Mouse (Mus musculus): ENCODE data around the gene Spo11.

Gene Spo11

GRCm38 (mm10) chr2:172977409-172978130 is at the start of gene Spo11:
TSS of gene Spo11 (plus strand) at chr2:172977700.
- no peak for DNase-seq

- DNase-seq = no peak
Observed at GRCm38 (mm10) chr2:172929905-172930436, 47.5 kb upstream of the Spo11 start.

- DNase-seq = no peak
Observed at GRCm38 (mm10) chr2:172931137-172931898, 46.2 kb upstream of the Spo11 start.

GRCm38 (mm10) chr2:172933631-172934419 is 43.7 kb upstream of the Spo11 start:
- DNase-seq = no peak

GRCm38 (mm10) chr2:172934420-172934788 is 43.1 kb upstream of the Spo11 start:
- DNase-seq = no peak

GRCm38 (mm10) chr2:172934891-172935740 is 42.4 kb upstream of the Spo11 start:
- no peak for DNase-seq

- DNase-seq = no peak
Observed at GRCm38 (mm10) chr2:172935776-172936562, 41.5 kb upstream of the Spo11 start.

- no peak for DNase-seq
Observed at GRCm38 (mm10) chr2:172936844-172937243, 40.7 kb upstream of the Spo11 start.

GRCm38 (mm10) chr2:172937326-172938190 is 39.9 kb upstream of the Spo11 start:
- DNase-seq = no peak

GRCm38 (mm10) chr2:172938761-172939638 is 38.5 kb upstream of the Spo11 start:
- no peak for DNase-seq

GRCm38 (mm10) chr2:172939639-172940002 is 37.9 kb upstream of the Spo11 start:
- DNase-seq = no peak

GRCm38 (mm10) chr2:172940003-172940798 is 37.3 kb upstream of the Spo11 start, which contains the start of gene Bmp7:
TSS of gene Bmp7 (minus strand) at chr2:172940321.
- DNase-seq = no peak

- no peak for DNase-seq
Observed at GRCm38 (mm10) chr2:172940799-172941163, 36.7 kb upstream of the Spo11 start.

- DNase-seq = no peak
Observed at GRCm38 (mm10) chr2:172949051-172949450, 28.4 kb upstream of the Spo11 start.

GRCm38 (mm10) chr2:172950119-172950676 is 27.3 kb upstream of the Spo11 start:
- DNase-seq = no peak

GRCm38 (mm10) chr2:172950722-172951121 is 26.8 kb upstream of the Spo11 start:
- DNase-seq = no peak

GRCm38 (mm10) chr2:172951976-172952375 is 25.5 kb upstream of the Spo11 start:
- DNase-seq = no peak

- no peak for DNase-seq
Observed at GRCm38 (mm10) chr2:172958579-172958978, 18.9 kb upstream of the Spo11 start.
